Mouse (Mus musculus) gastrocnemius, postnatal 36 days (tissue): Measurements from ENCODE around the gene Tbl2. TPM values are rescaled to one million over a fixed set of nuclear protein-coding genes. Genes with fewer than 3 reads are reported as not detected.

Source experiments
- DNase-seq, 2 experiments: peaks; one replicate each; pipeline ENCODE4 v3.0.0; 2022
- intact Hi-C: fragments of 180-260 bp; cut with DNase I; formaldehyde crosslinking; loops from one replicate; pipeline ENCODE4 v1.15.1; 2025
- microRNA-seq, 2 experiments: library from miRNA; unstranded; fragments of <30 nt; microRNA quantifications; one replicate each; pipeline ENCODE4 v1.2.0; 2021
- total RNA-seq, 2 experiments: library from RNA; stranded (reverse); gene quantifications; 2 replicates each; pipeline ENCODE4 v1.2.3; 2021

Gene Tbl2
- total RNA-seq, 2 experiments from 2014 or later: 9.7 to 9.8 TPM

- intact Hi-C loops: no loop called here
- no peak for DNase-seq
Measured at GRCm38 (mm10) chr5:135185596-135185995, 36.1 kb downstream of the Tbl2 start.

- DNase-seq: no peak
- intact Hi-C loops: no loop called here
Measured at GRCm38 (mm10) chr5:135186231-135186620, 36.8 kb downstream of the Tbl2 start.

GRCm38 (mm10) chr5:135186621-135187348 lies 37.3 kb downstream of the Tbl2 start, which contains the start of gene Baz1b:
Baz1b (plus strand) TSS chr5:135187264.
- DNase-seq: peak; percentile 96 to 98
- intact Hi-C loops: no loop called here

DNA sequence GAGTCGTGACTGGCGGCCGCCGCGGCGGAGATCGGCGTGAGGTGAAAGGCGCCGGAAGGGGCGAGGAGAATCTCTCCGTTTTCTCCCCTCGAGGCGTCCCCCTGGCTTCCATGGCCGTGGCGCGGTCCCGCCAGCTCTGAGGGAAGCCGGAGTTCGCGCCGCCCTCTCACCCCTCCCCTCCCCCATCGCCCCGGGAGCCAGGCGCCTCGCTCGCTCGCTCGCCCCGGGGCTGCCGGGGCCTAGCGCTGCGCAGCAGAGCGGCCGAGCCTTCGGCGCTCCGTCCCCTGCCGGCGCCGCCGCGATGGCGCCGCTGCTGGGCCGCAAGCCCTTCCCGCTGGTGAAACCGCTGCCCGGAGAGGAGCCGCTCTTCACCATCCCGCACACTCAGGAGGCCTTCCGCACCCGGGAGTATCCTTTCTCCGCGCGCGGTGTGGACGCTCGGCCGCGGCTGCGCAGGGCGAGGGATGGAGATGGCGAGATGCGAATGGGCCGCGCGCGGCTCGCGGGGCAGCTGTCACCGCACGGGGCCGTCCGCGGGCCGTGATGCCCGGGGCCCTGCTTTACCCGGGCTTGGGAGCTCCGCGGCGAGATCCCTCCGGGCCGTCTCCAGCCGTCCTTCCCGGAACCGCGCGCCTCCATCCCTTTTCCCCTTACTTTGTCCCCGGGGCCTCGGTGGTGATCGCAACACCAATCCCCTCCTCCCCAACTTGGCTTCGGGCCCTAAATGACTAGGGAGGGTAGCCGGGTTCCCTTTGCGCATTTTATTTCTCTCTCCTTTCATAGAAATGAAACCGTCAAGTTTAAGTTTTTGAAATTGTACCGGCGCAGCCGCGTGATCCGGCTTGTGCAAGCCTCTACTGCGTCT lies 38.1 kb downstream of the Tbl2 start:
- peak; percentile 47 to 66 for DNase-seq
- intact Hi-C loops: no loop called here

- intact Hi-C loops: no loop called here
- DNase-seq: no peak
Measured at GRCm38 (mm10) chr5:135188214-135188554, 38.7 kb downstream of the Tbl2 start.

DNA sequence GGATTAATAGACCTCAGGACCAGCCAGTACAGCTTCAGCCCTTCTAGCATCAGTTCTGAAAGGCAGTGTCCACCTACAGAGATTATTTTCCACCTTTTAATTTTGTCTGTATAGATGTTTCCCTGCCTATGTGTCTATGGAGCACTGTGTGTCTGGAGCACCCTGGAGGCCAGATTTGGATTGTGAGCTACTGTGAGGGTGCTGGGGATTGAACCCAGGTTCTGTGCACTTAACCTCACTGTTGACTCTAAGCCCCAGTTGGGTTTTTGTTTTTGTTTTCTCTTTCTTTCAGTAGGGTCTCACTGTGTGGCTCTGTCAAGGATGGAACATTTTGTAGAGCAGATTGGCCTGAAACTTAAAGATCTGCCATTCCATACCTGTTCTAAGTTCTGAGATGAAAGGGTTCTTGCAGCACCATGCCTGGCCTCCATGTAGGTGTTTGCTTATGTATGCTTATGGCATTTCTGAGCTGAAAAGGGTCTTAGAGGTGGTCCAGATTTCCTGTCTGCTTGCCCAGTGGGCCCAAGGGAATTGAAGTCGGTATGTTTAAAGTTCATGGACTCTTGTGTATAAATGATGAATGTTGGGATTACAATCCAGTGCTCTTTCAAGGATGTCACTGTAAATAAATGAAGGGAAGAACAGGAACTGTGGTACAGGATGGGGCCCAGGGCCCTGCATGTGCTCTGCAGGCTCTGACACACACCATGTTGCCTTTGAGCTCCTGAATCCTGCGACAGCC lies 40.0 kb downstream of the Tbl2 start:
- DNase-seq: no peak
- intact Hi-C loops: loop anchor here (5.0 kb wide), 1 partner anchor 177 kb away; no protein-coding TSS in a partner anchor

DNA sequence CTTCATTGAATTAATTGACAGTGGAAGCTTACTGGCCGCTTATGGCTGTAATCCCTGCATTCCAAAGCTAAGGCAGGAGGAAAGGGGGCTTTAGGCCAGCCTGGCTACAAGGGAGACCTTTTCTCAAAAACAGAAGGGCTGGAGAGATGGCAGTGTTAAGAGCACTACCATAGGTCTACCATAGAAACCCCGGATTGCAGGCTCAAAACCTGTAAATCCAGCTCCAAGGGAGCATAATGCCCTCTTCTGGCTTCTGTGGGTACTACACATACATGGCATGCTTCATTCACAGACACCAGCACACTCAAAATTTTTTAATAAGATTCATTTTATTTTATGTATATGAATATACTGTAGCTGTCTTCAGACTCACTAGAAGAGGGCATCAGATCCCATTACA lies 42.2 kb downstream of the Tbl2 start:
- intact Hi-C loops: loop anchor here (2.0 to 5.0 kb wide), 2 partner anchors 73 to 179 kb away; no protein-coding TSS in a partner anchor
- peak; percentile 16 to 33 for DNase-seq

DNA sequence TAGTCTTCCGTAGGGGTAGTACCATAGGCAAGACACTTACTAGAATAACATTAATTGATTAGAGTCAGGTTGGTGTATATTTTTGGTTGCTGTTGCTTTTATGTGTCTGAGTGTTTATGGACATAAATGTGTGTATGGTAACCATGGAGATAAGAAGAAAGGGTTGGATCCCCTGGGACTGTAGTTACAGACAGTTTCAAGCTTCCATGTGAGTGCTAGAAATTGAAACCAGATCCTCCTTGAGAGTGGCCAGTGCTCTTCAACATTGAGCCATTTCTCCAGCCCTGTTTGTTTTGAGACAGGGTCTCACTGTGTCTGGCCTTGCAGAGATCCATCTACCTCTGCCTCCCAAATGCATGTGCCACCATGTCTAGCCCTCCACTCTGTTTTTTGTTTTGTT lies 43.0 kb downstream of the Tbl2 start:
- no peak for DNase-seq
- intact Hi-C loops: loop anchor here (2.0 to 5.0 kb wide), 2 partner anchors 74 to 180 kb away; no protein-coding TSS in a partner anchor

DNA sequence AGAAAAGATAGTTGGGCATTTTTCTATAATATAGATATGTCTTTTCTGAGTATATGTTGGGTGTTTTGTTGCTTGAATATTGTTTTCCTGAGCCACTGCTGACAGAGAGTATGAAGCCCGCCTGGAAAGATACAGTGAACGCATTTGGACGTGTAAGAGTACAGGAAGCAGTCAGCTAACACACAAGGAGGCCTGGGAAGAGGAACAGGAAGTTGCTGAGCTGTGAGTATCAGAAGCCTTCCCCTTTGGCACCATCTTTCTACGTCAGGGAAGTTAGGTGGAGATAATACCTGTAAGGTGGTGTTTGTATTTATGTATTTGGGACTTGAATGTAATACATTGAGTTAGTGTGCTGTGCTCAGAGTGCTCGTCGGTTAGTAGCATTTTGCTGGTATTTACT lies 46.9 kb downstream of the Tbl2 start:
- intact Hi-C loops: no loop called here
- DNase-seq: no peak

DNA sequence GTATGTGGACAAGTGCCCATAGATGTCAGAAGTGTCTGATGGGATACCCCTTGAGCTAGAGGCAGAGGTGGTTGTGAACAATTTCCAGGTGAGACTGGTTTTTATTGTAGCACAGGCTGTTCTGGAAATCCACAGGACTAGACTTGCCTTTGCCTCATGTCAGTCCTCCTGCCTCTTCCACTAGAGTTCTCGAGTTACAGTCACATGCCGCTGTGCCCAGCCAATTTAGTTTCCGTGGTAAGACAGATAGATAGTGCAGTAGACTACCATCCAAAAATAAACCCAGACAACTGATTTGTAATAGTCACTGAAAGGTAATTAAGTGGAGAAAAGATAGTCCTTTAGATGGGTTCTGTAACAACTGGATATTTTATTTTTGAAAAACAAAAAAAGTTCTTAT lies 53.3 kb downstream of the Tbl2 start:
- intact Hi-C loops: no loop called here
- no peak for DNase-seq

DNA sequence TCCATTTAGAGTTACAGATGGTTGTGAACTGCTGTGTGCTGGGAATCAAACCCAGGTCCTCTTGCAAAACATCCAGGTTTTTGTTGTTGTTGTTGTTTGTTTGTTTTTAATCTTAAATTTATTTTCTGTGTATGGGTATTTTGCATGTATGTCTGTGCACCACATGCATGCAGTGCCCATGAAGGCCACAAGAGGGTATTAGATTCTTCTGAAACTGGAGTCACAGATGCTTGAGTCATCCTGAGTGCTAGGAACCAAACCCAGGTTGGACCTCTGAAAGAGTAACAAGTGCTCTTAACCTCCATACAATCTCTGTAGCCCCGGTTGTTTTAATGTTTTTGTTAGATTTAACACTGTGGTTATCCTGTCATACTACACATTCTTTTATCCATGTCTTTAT lies 58.7 kb downstream of the Tbl2 start:
- intact Hi-C loops: no loop called here
- DNase-seq: no peak

Small RNAs within 50 kb of the gene (microRNA-seq; reads per million reads assigned to microRNA genes)
- 0 reads per million in 2 experiments for gene Gm25315

Other genes starting within 250 kb of the Tbl2 start
- not detected for gene Tmem270, start 242.9 kb upstream of the Tbl2 start, total RNA-seq
- gene Cldn13, start 234.1 kb upstream of the Tbl2 start, total RNA-seq: not detected
- 1 to 10 TPM; 5.1 to 6.4 TPM for gene Mettl27, start 217.3 kb upstream of the Tbl2 start, total RNA-seq
- not detected for gene Cldn4, start 202.7 kb upstream of the Tbl2 start, total RNA-seq
- gene Cldn3, start 163.4 kb upstream of the Tbl2 start, total RNA-seq: not detected
- gene Abhd11, start 140.5 kb upstream of the Tbl2 start, total RNA-seq: 10 to 100 TPM; 51.6 to 57.0 TPM
- under 1 TPM; 0.59 to 0.74 TPM for gene Stx1a, start 126.2 kb upstream of the Tbl2 start, total RNA-seq
- 10 to 100 TPM; 25.4 to 27.3 TPM for gene Dnajc30, start 85.5 kb upstream of the Tbl2 start, total RNA-seq
- 10 to 100 TPM; 26.9 to 30.0 TPM for gene Bud23, start 84.7 kb upstream of the Tbl2 start, total RNA-seq
- gene Vps37d, start 71.4 kb upstream of the Tbl2 start, total RNA-seq: under 1 TPM; 0.33 to 0.49 TPM
- gene Mlxipl, start 59.8 kb upstream of the Tbl2 start, total RNA-seq: 10 to 100 TPM; 62.4 to 79.9 TPM
- 10 to 100 TPM; 23.6 to 26.9 TPM for gene Bcl7b, start 18.6 kb downstream of the Tbl2 start, total RNA-seq
- 10 to 100 TPM; 26.1 to 26.3 TPM for gene Baz1b, start 37.6 kb downstream of the Tbl2 start, total RNA-seq
- 10 to 100 TPM; 19.1 to 27.1 TPM for gene Fzd9, start 101.6 kb downstream of the Tbl2 start, total RNA-seq
- gene Fkbp6, start 200.4 kb downstream of the Tbl2 start, total RNA-seq: not detected
- gene Trim50, start 203.6 kb downstream of the Tbl2 start, total RNA-seq: not detected
- gene Nsun5, start 220.3 kb downstream of the Tbl2 start, total RNA-seq: 1 to 10 TPM; 7.5 to 9.2 TPM
- 1 to 10 TPM; 7.5 to 9.3 TPM for gene Pom121, start 244.9 kb downstream of the Tbl2 start, total RNA-seq